8 mouse cellular contexts compared by ENCODE assay signal in genomic region chr7:80035748-80036147, GRCm38 (mm10). TPM values are rescaled to one million over a fixed set of nuclear protein-coding genes. Genes with fewer than 3 reads are reported as not detected.
A peak's percentile ranks its signal among the peaks of the same experiment; 100 is the strongest.
DNase-seq lines count a peak whose midpoint lies in the region; ATAC-seq lines count a peak whose summit lies in the region.

No protein-coding gene starts in this region.

- no peak overlapping the region for H3K27ac ChIP-seq in neural tube, embryonic 14.5 days (ENCODE audit: low read depth, low read length)
- H3K27ac ChIP-seq in macrophage: 0 out of 2 replicates have a peak overlapping the region, but pooled peaks have one; percentile 13

- H3K4me1 ChIP-seq in neural tube, embryonic 14.5 days (ENCODE audit: control insufficient read depth, insufficient read depth, low read length): peaks cover 7% of the 10 kb centered on the region; the same call in 1 of the 2 replicates

- WGBS in neural tube, embryonic 14.5 days: 61% methylated on average over 4 of the region's 4 CpGs
- WGBS in macrophage (ENCODE audit: missing documents): 48% methylated on average over 4 of the region's 4 CpGs

- no peak for DNase-seq in neural tube, embryonic 10.5 days (ENCODE audit: extremely low spot score, low spot score)
- peak; percentile 98 for DNase-seq in heart, adult 11 months
- DNase-seq in kidney, postnatal 14 days: peak; percentile 75
- DNase-seq in thymus, adult 18-20 months: no peak
- no peak for DNase-seq in cerebellum, adult 11 months
- no peak for DNase-seq in retina, embryonic 14.5 days (ENCODE audit: low spot score)

- H3K9me3 ChIP-seq in neural tube, embryonic 14.5 days (ENCODE audit: control insufficient read depth, low read length): no peaks in the 10 kb centered on the region

- no peak overlapping the region for H3K4me3 ChIP-seq in neural tube, embryonic 14.5 days (ENCODE audit: low read depth, low read length)
- no peak overlapping the region for H3K4me3 ChIP-seq in macrophage (ENCODE audit: inconsistent target)

- H3K9ac ChIP-seq in neural tube, embryonic 14.5 days (replicated peaks; ENCODE audit: low read depth, low read length): 0 out of 2 replicates have a peak overlapping the region, but pooled peaks have one; percentile 3

- H3K36me3 ChIP-seq in neural tube, embryonic 14.5 days (ENCODE audit: control insufficient read depth, insufficient read depth, low read length): no peaks in the 10 kb centered on the region
- peaks cover 8% of the 10 kb centered on the region; the same call in 1 of the 2 replicates for H3K36me3 ChIP-seq in macrophage (ENCODE audit: inconsistent target)

- no peak overlapping the region for H3K4me2 ChIP-seq in neural tube, embryonic 14.5 days (ENCODE audit: low read depth, low read length)

- H3K79me2 ChIP-seq in macrophage (ENCODE audit: inconsistent target): peaks cover 100% of the 10 kb centered on the region

- no peak for ATAC-seq in neural tube, embryonic 14.5 days (ENCODE audit: low read depth)

- H3K27me3 ChIP-seq in neural tube, embryonic 14.5 days (ENCODE audit: control insufficient read depth, insufficient read depth, low read length): no peaks in the 10 kb centered on the region

RNA-seq across cellular contexts. Expression of gene Zfp710, which starts 11.1 kb away (rescaled TPM):
- polyA plus RNA-seq in neural tube, embryonic 14.5 days (2014; fragmentation: Nextera tagmentation; extraction: Ambion mirVana): 14.0 and 14.1 TPM in 2 replicates
- 100 to 1,000 TPM in 9 of 26 experiments, 10 to 100 TPM in 17; 10.9 to 127 (median 87.0) TPM for total RNA-seq in macrophage (2018; cell fraction: chromatin; rRNA removed)
- total RNA-seq in macrophage (2018; cell fraction: cytosol; rRNA removed): 10 to 100 TPM; 18.9 to 85.9 (median 65.4) TPM
- total RNA-seq in macrophage (2018; cell fraction: nucleus; rRNA removed): 100 to 1,000 TPM in 9 of 26 experiments, 10 to 100 TPM in 17; 15.7 to 151 (median 83.9) TPM
- polyA plus RNA-seq in macrophage (2018): 33.7 to 69.0 TPM (median 50.1 TPM) in 3 replicates

Comparison
In these comparisons a context has a peak if more than half of its experiments do, and no peak if none do; other contexts are left out.
1. DNase-seq: peak in heart, adult 11 months (single experiment) and kidney, postnatal 14 days (single experiment); none in neural tube, embryonic 10.5 days (single experiment), thymus, adult 18-20 months (0 of 2), cerebellum, adult 11 months (single experiment) and retina, embryonic 14.5 days (single experiment).